In genomic region chr1:176996166-176996565, GRCm38 (mm10) we compare ENCODE assay signal across 13 mouse cellular contexts.
DNase-seq lines count a peak whose midpoint lies in the region; ATAC-seq and TF ChIP-seq lines count a peak whose summit lies in the region.
"Had no signal": no experiment of that assay in that cellular context is flagged by ENCODE, and none has a peak within 500 bp of the region (broad histone marks: within the 10 kb centered on the region; RNA-seq: fewer than 3 reads in every experiment).

No protein-coding gene starts in this region.

- H3K9ac ChIP-seq in intestine, embryonic 16.5 days (ENCODE audit: low read depth, low read length) = no peak overlapping the region
- H3K9ac ChIP-seq in intestine, embryonic 15.5 days = no peak overlapping the region
- no peak overlapping the region for H3K9ac ChIP-seq in CH12.LX (ENCODE audit: insufficient read depth, low read depth)
- H3K9ac ChIP-seq in hindbrain, embryonic 15.5 days = no peak overlapping the region
- H3K9ac ChIP-seq: embryonic facial prominence, embryonic 15.5 days; liver, embryonic 14.5 days had no signal

- H3K9me3 ChIP-seq in intestine, embryonic 16.5 days (ENCODE audit: control insufficient read depth, low read length) = no peaks in the 10 kb centered on the region
- no peaks in the 10 kb centered on the region for H3K9me3 ChIP-seq in intestine, embryonic 15.5 days
- no peaks in the 10 kb centered on the region for H3K9me3 ChIP-seq in CH12.LX (replicated peaks; ENCODE audit: low read length)
- H3K9me3 ChIP-seq in forebrain, embryonic 10.5 days = no peaks in the 10 kb centered on the region
- H3K9me3 ChIP-seq in hindbrain, embryonic 15.5 days = no peaks in the 10 kb centered on the region
- H3K9me3 ChIP-seq: embryonic facial prominence, embryonic 15.5 days had no signal

- no peak for DNase-seq in CH12.LX (ENCODE audit: extremely low read depth)
- no peak for DNase-seq in forebrain, embryonic 10.5 days (ENCODE audit: extremely low spot score, low spot score)
- no peak for DNase-seq in urinary bladder, postnatal 10 days (ENCODE audit: low spot score)
- no peak for DNase-seq in heart, adult 11 months
- no peak for DNase-seq in kidney, postnatal 25 days
- DNase-seq: cerebellum, adult 11-12 months; gastrocnemius, postnatal 10 days had no signal

- ATAC-seq in intestine, embryonic 16.5 days = no peak
- ATAC-seq in intestine, embryonic 15.5 days = no peak
- no peak for ATAC-seq in hindbrain, embryonic 15.5 days (ENCODE audit: low FRiP score, low read depth)

- H3K4me2 ChIP-seq in intestine, embryonic 16.5 days (ENCODE audit: low read depth, low read length) = no peak overlapping the region
- H3K4me2 ChIP-seq in intestine, embryonic 15.5 days (replicated peaks) = no peak overlapping the region
- H3K4me2 ChIP-seq in CH12.LX (ENCODE audit: insufficient read depth, low read depth, poor library complexity, severe bottlenecking) = 0 out of 2 replicates have a peak overlapping the region, but pooled peaks have one; percentile 97
- no peak overlapping the region for H3K4me2 ChIP-seq in hindbrain, embryonic 15.5 days

- peaks cover 15% of the 10 kb centered on the region for H3K4me1 ChIP-seq in intestine, embryonic 16.5 days (ENCODE audit: control insufficient read depth, insufficient read depth, low read length)
- H3K4me1 ChIP-seq in intestine, embryonic 15.5 days (replicated peaks) = peaks cover 8% of the 10 kb centered on the region; the same call in 1 of the 2 replicates
- H3K4me1 ChIP-seq in CH12.LX (ENCODE audit: control insufficient read depth in 1 of 2, insufficient read depth in 2 of 2) = peaks cover 21 to 72% of the 10 kb centered on the region in 2 experiments
- peaks cover 90% of the 10 kb centered on the region for H3K4me1 ChIP-seq in forebrain, embryonic 10.5 days
- peaks cover 57% of the 10 kb centered on the region for H3K4me1 ChIP-seq in hindbrain, embryonic 15.5 days (replicated peaks)

- TF ChIP-seq CTCF in CH12.LX (conservative IDR thresholded peaks at IDR 0.05 in 1 of 2, IDR thresholded peaks at IDR 0.05 in 1 of 2; ENCODE audit: low read depth in 2 of 2, low read length in 2 of 2) = no peak

- no peak for TF ChIP-seq EP300 in CH12.LX (IDR thresholded peaks at IDR 0.05; ENCODE audit: low read length)

- no peak for TF ChIP-seq POLR2A in CH12.LX (IDR thresholded peaks at IDR 0.05; ENCODE audit: low read depth, low read length)

- in situ Hi-C loops in CH12.LX (cut with MboI; ENCODE audit: low pct_ligation_motif_present, low pct_unique_long_range_greater_than_20kb, low sequenced_read_pairs) = no loop called here

- no peak overlapping the region for H3K4me3 ChIP-seq in intestine, embryonic 16.5 days (ENCODE audit: low read length)
- no peak overlapping the region for H3K4me3 ChIP-seq in intestine, embryonic 15.5 days (replicated peaks)
- no peak overlapping the region for H3K4me3 ChIP-seq in CH12.LX (replicated peaks in 1 of 3; ENCODE audit: low read depth in 2 of 3, low read length in 2 of 3, poor library complexity in 1 of 3)
- H3K4me3 ChIP-seq in forebrain, embryonic 10.5 days = no peak overlapping the region
- no peak overlapping the region for H3K4me3 ChIP-seq in hindbrain, embryonic 15.5 days
- H3K4me3 ChIP-seq: embryonic facial prominence, embryonic 15.5 days had no signal

- no peaks in the 10 kb centered on the region for H3K36me3 ChIP-seq in intestine, embryonic 16.5 days (ENCODE audit: control insufficient read depth, insufficient read depth, low read length)
- H3K36me3 ChIP-seq in intestine, embryonic 15.5 days = no peaks in the 10 kb centered on the region
- peaks cover 2 to 10% of the 10 kb centered on the region in 2 experiments for H3K36me3 ChIP-seq in CH12.LX (replicated peaks in 1 of 2; ENCODE audit: control insufficient read depth in 1 of 2, insufficient read depth in 1 of 2, low read length in 1 of 2)
- no peaks in the 10 kb centered on the region for H3K36me3 ChIP-seq in forebrain, embryonic 10.5 days (replicated peaks)
- H3K36me3 ChIP-seq in hindbrain, embryonic 15.5 days = no peaks in the 10 kb centered on the region
- H3K36me3 ChIP-seq: embryonic facial prominence, embryonic 15.5 days had no signal

- H3K79me2 ChIP-seq in CH12.LX (replicated peaks; ENCODE audit: control insufficient read depth, extremely low read depth, insufficient read depth, poor library complexity, severe bottlenecking) = no peaks in the 10 kb centered on the region

- H3K27ac ChIP-seq in intestine, embryonic 16.5 days (ENCODE audit: low read length) = 0 out of 2 replicates have a peak overlapping the region, but pooled peaks have one; percentile 17
- no peak overlapping the region for H3K27ac ChIP-seq in intestine, embryonic 15.5 days
- H3K27ac ChIP-seq in CH12.LX (ENCODE audit: insufficient read depth, low read depth) = no peak overlapping the region
- H3K27ac ChIP-seq in forebrain, embryonic 10.5 days = peak overlapping the region; percentile 91
- H3K27ac ChIP-seq in hindbrain, embryonic 15.5 days (replicated peaks) = peak overlapping the region; percentile 30; the same call in 1 of the 2 replicates
- H3K27ac ChIP-seq: liver, embryonic 14.5 days; stomach, postnatal 0 days had no signal

- no peaks in the 10 kb centered on the region for H3K27me3 ChIP-seq in intestine, embryonic 16.5 days (replicated peaks; ENCODE audit: control insufficient read depth, insufficient read depth, low read length)
- H3K27me3 ChIP-seq in intestine, embryonic 15.5 days (replicated peaks) = no peaks in the 10 kb centered on the region
- H3K27me3 ChIP-seq in CH12.LX (replicated peaks) = no peaks in the 10 kb centered on the region
- H3K27me3 ChIP-seq in forebrain, embryonic 10.5 days (ENCODE audit: poor library complexity, severe bottlenecking) = peaks cover 6% of the 10 kb centered on the region
- no peaks in the 10 kb centered on the region for H3K27me3 ChIP-seq in hindbrain, embryonic 15.5 days

- TF ChIP-seq RAD21 in CH12.LX (IDR thresholded peaks at IDR 0.05; ENCODE audit: low read depth, low read length) = no peak

- dilution Hi-C loops in CH12.LX (cut with MboI; ENCODE audit: extremely low pct_ligation_motif_present, extremely low pct_unique_long_range_greater_than_20kb, low sequenced_read_pairs) = no loop called here

- WGBS in intestine, embryonic 16.5 days = 89% methylated on average over 3 of the region's 3 CpGs
- WGBS in intestine, embryonic 15.5 days = 91% methylated on average over 3 of the region's 3 CpGs
- 69% methylated on average over 3 of the region's 3 CpGs for WGBS in forebrain, embryonic 10.5 days
- WGBS in hindbrain, embryonic 15.5 days = 71% methylated on average over 3 of the region's 3 CpGs

TF ChIP-seq in CH12.LX, 34 proteins besides CTCF, POLR2A, EP300 and RAD21:
- TF ChIP-seq SIN3A (IDR thresholded peaks at IDR 0.05; ENCODE audit: low read length) (no peak), IRF4 (IDR thresholded peaks at IDR 0.05; ENCODE audit: low read depth, low read length) (no peak), JUN (IDR thresholded peaks at IDR 0.05; ENCODE audit: insufficient read depth, low read depth, low read length) (no peak), SMC3 (IDR thresholded peaks at IDR 0.05; ENCODE audit: low read depth, low read length) (no peak), MYC (IDR thresholded peaks at IDR 0.05; ENCODE audit: low read depth, low read length) (no peak), PAX5 (IDR thresholded peaks at IDR 0.05; ENCODE audit: low read length) (no peak), CHD2 (IDR thresholded peaks at IDR 0.05; ENCODE audit: low read length) (no peak), KAT2A (IDR thresholded peaks at IDR 0.05; ENCODE audit: insufficient replicate concordance, low read length) (no peak), RCOR1 (conservative IDR thresholded peaks at IDR 0.05; ENCODE audit: low read depth, low read length) (no peak), USF1 (IDR thresholded peaks at IDR 0.05; ENCODE audit: low read depth, low read length) (no peak), ETS1 (conservative IDR thresholded peaks at IDR 0.05; ENCODE audit: low read depth, low read length) (no peak), NRF1 (IDR thresholded peaks at IDR 0.05; ENCODE audit: low read depth, low read length) (no peak), E2F4 (IDR thresholded peaks at IDR 0.05; ENCODE audit: insufficient replicate concordance, low read depth, low read length) (no peak), TBP (conservative IDR thresholded peaks at IDR 0.05; ENCODE audit: low read depth, low read length) (no peak)

Comparison
In these comparisons a context has a peak if more than half of its experiments do, and no peak if none do; other contexts are left out.
1. H3K27ac ChIP-seq: peak in intestine, embryonic 16.5 days (single experiment), forebrain, embryonic 10.5 days (single experiment) and hindbrain, embryonic 15.5 days (single experiment); none in intestine, embryonic 15.5 days (single experiment) and CH12.LX (single experiment).